Mouse (Mus musculus) left cerebral cortex, adult 9 months (tissue): Measurements from ENCODE around the gene Inpp5a.

Experiments
- DNase-seq, 2 experiments: peaks; one replicate each; pipeline ENCODE4 v3.0.0; 2022; ENCODE audit warnings: low spot score in 2 of 2

Gene Inpp5a

GRCm38 (mm10) chr7:139580851-139581775 lies 192.2 kb downstream of the Inpp5a start:
- DNase-seq: no peak

- DNase-seq: no peak
Observed at GRCm38 (mm10) chr7:139581801-139582571, 193.1 kb downstream of the Inpp5a start.

GRCm38 (mm10) chr7:139582595-139582994 lies 193.7 kb downstream of the Inpp5a start, which contains the start of gene Nkx6-2:
TSS of gene Nkx6-2 (minus strand) at chr7:139582797.
- peak in 1 of 2 experiments; percentile 44 for DNase-seq

GRCm38 (mm10) chr7:139583094-139583737 lies 194.3 kb downstream of the Inpp5a start:
- no peak for DNase-seq

- no peak for DNase-seq
Observed at GRCm38 (mm10) chr7:139584221-139585175, 195.6 kb downstream of the Inpp5a start.

- DNase-seq: no peak
Observed at GRCm38 (mm10) chr7:139585183-139585821, 196.4 kb downstream of the Inpp5a start.

- DNase-seq: no peak
Observed at GRCm38 (mm10) chr7:139587919-139588318, 199.0 kb downstream of the Inpp5a start.

- no peak for DNase-seq
Observed at GRCm38 (mm10) chr7:139590302-139590701, 201.4 kb downstream of the Inpp5a start.

- no peak for DNase-seq
Observed at GRCm38 (mm10) chr7:139591311-139591710, 202.4 kb downstream of the Inpp5a start.

- no peak for DNase-seq
Observed at GRCm38 (mm10) chr7:139595311-139595710, 206.4 kb downstream of the Inpp5a start.

GRCm38 (mm10) chr7:139595862-139596261 lies 207.0 kb downstream of the Inpp5a start:
- DNase-seq: no peak

- DNase-seq: no peak
Observed at GRCm38 (mm10) chr7:139610328-139610727, 221.4 kb downstream of the Inpp5a start.

- peak in 1 of 2 experiments; percentile 87 for DNase-seq
Observed at GRCm38 (mm10) chr7:139615767-139616766, 227.2 kb downstream of the Inpp5a start.

- DNase-seq: peak in 1 of 2 experiments; percentile 9
Observed at GRCm38 (mm10) chr7:139622568-139622967, 233.7 kb downstream of the Inpp5a start.

- no peak for DNase-seq
Observed at GRCm38 (mm10) chr7:139625156-139625555, 236.2 kb downstream of the Inpp5a start.
